Mouse (Mus musculus) kidney, embryonic 15.5 days (tissue): ENCODE results near the gene Cbarp. TPM values are rescaled to one million over a fixed set of nuclear protein-coding genes. Genes with fewer than 3 reads are reported as not detected.

Experiments used
- ATAC-seq: fragments of 200-750 bp; cut with Nextera tagmentation; replicated peaks from 2 replicates; pipeline ENCODE4 v1.8.0; 2017; ENCODE audit warnings: moderate TSS enrichment; ENCODE audit not compliant: low FRiP score
- H3K27ac ChIP-seq: fragments of 300-500 bp; sonication (generic); 2 replicates; pipeline ENCODE4 v1.5.1; 2015; ENCODE audit warnings: mild to moderate bottlenecking, inconsistent platforms
- H3K27me3 ChIP-seq: fragments of 300-500 bp; sonication (generic); 2 replicates; pipeline ENCODE4 v1.6.1; 2015; ENCODE audit warnings: inconsistent platforms
- H3K36me3 ChIP-seq: fragments of 300-500 bp; sonication (generic); 2 replicates; pipeline ENCODE4 v1.6.1; 2015; ENCODE audit warnings: inconsistent platforms
- H3K4me1 ChIP-seq: fragments of 300-500 bp; sonication (generic); 2 replicates; pipeline ENCODE4 v1.6.1; 2015; ENCODE audit warnings: inconsistent platforms
- H3K4me2 ChIP-seq: fragments of 300-500 bp; sonication (generic); 2 replicates; pipeline ENCODE4 v1.6.1; 2015; ENCODE audit warnings: moderate library complexity, mild to moderate bottlenecking, inconsistent platforms
- H3K4me3 ChIP-seq: fragments of 300-500 bp; sonication (generic); replicated peaks from 2 replicates; pipeline ENCODE4 v1.5.1; 2015; ENCODE audit warnings: mild to moderate bottlenecking, inconsistent platforms
- H3K9ac ChIP-seq: fragments of 300-500 bp; sonication (generic); 2 replicates; pipeline ENCODE4 v1.6.1; 2015; ENCODE audit warnings: mild to moderate bottlenecking, inconsistent platforms
- H3K9me3 ChIP-seq: fragments of 300-500 bp; sonication (generic); replicated peaks from 2 replicates; pipeline ENCODE4 v1.6.1; 2016; ENCODE audit warnings: inconsistent platforms
- WGBS: fragments of 180-500 bp; shearing (Covaris S2); methylation state at CpG from one replicate; pipeline ENCODE4 v1.1.7; 2015; ENCODE audit warnings: mixed read lengths; 5-methylcytosine and 5-hydroxymethylcytosine counted together
- polyA plus RNA-seq: library from polyadenylated mRNA; unstranded; fragments of >200 nt; fragmentation: Nextera tagmentation; extraction: Ambion mirVana; gene quantifications from 2 replicates; pipeline ENCODE4 v1.2.1, GENCODE M21; 2015

Gene Cbarp
- polyA plus RNA-seq, 1 experiment from 2014 or later: 5.7 TPM

DNA sequence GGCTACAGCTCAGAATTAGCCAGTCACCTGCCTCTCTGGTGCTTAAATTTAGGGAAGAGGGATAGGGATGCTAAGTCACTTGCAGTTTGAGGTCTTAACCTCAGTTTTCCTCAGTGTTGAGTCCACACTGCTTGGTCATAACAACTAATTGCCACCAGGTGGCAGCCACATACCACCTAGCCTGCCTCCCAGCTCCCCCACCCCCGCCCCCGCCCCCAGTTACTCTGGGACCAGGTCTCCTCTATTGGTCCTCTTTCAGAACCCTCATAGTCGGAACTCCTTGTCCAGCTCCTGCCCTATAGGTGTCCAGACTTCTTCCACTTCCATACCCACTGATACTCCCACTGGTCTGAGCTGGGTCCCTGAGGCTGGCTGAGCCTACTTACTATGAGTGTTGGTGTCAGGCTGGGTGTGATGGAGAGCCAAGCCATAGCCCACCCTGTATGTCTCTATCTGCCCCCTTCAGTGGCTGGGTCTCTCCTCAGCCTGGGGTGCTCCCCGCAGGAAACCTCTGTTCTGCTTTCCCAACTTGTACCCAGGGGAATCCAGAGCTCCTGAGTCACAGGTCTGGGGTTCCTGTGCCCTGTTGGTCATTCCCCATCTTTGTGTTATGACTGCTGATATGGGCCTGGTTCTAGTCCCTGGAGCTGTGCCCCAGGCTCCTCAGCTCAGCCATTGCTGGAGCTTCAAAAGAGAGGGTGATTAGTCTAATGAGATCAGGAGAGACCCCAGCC, 35.1 kb upstream of the Cbarp start:
- H3K4me2 ChIP-seq: no peak overlapping the region
- 23% methylated on average over 4 of the region's 4 CpGs for WGBS
- H3K4me1 ChIP-seq: peaks cover 47% of the 10 kb centered on the region
- H3K27me3 ChIP-seq: no peaks in the 10 kb centered on the region
- no peak overlapping the region for H3K4me3 ChIP-seq
- no peak overlapping the region for H3K27ac ChIP-seq
- H3K9me3 ChIP-seq: no peaks in the 10 kb centered on the region
- ATAC-seq: 0 out of 2 replicates have a peak, but pooled peaks have one; percentile 7
- peaks cover 25% of the 10 kb centered on the region for H3K36me3 ChIP-seq
- no peak overlapping the region for H3K9ac ChIP-seq

- H3K36me3 ChIP-seq: peaks cover 35% of the 10 kb centered on the region
- no peaks in the 10 kb centered on the region for H3K9me3 ChIP-seq
- no peak overlapping the region for H3K4me2 ChIP-seq
- H3K27me3 ChIP-seq: no peaks in the 10 kb centered on the region
- 0 out of 2 replicates have a peak overlapping the region, but pooled peaks have one; percentile 17 for H3K9ac ChIP-seq
- ATAC-seq: no peak
- H3K27ac ChIP-seq: no peak overlapping the region
- 46% methylated on average over 2 of the region's 2 CpGs for WGBS
- H3K4me3 ChIP-seq: no peak overlapping the region
- H3K4me1 ChIP-seq: peaks cover 47% of the 10 kb centered on the region
Measured at GRCm38 (mm10) chr10:80174705-80175104, 34.1 kb upstream of the Cbarp start.

DNA sequence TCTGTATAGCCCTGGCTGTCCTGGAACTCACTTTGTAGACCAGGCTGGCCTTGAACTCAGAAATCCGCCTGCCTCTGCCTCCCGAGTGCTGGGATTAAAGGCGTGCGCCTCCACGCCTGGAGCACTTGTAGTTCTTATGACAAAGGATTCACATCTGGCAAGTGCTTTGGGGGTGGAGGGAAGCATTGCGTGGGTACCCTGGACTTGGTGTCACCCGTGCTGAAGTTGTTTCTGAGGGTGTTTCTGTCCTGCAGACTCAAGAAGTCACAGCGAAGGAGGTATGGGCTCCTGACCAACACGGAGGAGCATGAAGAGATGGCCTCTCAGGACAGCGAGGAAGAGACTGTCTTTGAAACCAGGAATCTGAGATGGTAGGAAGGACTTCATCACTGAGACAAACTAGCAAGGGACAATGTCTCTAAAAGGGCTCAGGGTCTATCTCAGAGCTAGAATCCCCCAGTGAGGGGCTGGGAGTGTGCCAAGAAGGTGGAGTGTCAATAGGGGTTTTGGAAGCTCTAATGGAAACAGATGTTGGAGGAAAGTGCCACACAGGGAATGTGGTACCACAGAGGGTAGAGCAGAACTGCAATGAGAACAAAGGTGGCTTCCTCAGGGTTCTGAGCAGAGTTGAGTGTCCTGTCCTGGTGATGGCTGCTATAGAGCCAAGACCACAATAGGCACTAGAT, 33.5 kb upstream of the Cbarp start:
- no peaks in the 10 kb centered on the region for H3K27me3 ChIP-seq
- no peak overlapping the region for H3K4me2 ChIP-seq
- H3K4me1 ChIP-seq: peaks cover 51% of the 10 kb centered on the region
- H3K27ac ChIP-seq: no peak overlapping the region
- no peak for ATAC-seq
- H3K4me3 ChIP-seq: no peak overlapping the region
- H3K9ac ChIP-seq: no peak overlapping the region
- WGBS: 85% methylated on average over 10 of the region's 10 CpGs
- H3K36me3 ChIP-seq: peaks cover 37% of the 10 kb centered on the region
- H3K9me3 ChIP-seq: no peaks in the 10 kb centered on the region

DNA sequence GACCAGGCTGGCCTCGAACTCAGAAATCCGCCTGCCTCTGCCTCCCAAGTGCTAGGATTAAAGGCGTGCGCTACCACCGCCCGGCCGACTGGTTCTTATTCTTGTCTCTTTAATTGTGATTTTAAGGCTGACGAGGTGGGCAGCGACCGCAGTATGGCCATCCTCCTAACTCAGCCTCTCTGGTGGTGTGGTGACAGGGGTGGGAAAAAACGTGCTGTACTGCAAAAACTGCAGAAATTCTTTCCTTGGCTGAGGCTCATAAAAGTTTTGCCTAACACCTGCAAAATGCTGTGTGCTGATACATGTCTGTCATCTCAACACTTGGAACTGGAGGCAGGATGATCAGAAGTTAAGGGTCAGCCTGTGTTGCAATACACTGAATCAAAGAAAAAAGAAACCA, 32.7 kb upstream of the Cbarp start:
- 15% methylated on average over 11 of the region's 11 CpGs for WGBS
- Histone ChIP-seq H3K4me2 (peak overlapping the region; percentile 79), H3K9ac (peak overlapping the region; percentile 61), H3K27ac (peak overlapping the region; percentile 92), H3K4me1 (peaks cover 54% of the 10 kb centered on the region), H3K36me3 (peaks cover 37% of the 10 kb centered on the region), H3K27me3 (no peaks in the 10 kb centered on the region), H3K9me3 (no peaks in the 10 kb centered on the region), H3K4me3 (peak overlapping the region; percentile 64)
- no peak for ATAC-seq

DNA sequence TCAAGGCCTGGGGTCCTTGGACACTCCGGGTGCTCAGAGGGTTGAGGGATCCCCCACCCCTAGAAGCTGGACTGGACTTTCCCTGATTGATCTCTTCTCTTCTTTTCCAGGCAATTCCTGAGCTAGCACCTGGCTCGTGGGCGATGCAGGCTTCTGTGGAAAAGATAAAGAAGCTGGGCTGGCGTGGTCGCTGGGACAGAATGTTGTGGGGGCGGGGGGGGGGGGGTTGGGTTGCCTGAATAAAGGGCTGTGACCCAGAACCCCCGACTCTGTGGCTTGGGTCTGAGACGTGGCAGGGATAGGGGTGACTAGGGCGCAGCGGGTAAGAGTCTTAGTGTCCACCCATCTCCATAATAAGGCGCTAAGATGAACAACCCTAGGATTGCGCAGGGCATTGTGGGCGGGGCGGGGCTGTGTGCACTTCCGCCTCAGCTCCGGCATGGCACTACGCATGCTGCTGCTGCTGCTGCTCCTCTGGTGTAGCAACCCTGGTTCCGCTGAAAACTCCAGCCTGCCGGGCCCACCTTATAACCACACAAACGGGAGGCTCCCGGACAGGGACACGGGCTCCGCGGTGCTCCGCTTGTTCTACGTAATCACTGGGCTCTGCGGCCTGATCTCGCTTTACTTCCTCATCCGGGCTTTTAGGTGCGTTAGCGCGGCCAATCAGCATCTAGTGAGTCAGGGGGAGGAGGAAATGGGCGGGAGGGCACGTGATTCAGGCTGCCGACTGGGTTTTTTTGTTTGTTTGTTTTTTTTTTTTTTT, 32.1 kb upstream of the Cbarp start, which contains the start of gene 1600002K03Rik:
Gene 1600002K03Rik (plus strand): TSS at position 418 of the 766 bp plus-strand sequence.
- Histone ChIP-seq H3K27ac (peak within 1 kb of the TSS; percentile 92), H3K4me1 (peaks cover 54% of the 10 kb centered on the region), H3K27me3 (no peaks in the 10 kb centered on the region), H3K36me3 (peaks cover 37% of the 10 kb centered on the region), H3K4me2 (peak within 1 kb of the TSS; percentile 79), H3K9me3 (no peaks in the 10 kb centered on the region), H3K9ac (peak within 1 kb of the TSS; percentile 61), H3K4me3 (peak within 1 kb of the TSS; percentile 64)
- ATAC-seq: peak; percentile 75
- 6% methylated on average over 34 of the region's 35 CpGs for WGBS

- 81% methylated on average over 45 of the region's 45 CpGs for WGBS
- peak overlapping the region; percentile 64 for H3K4me3 ChIP-seq
- no peak for ATAC-seq
Measured at GRCm38 (mm10) chr10:80171760-80172526, 31.3 kb upstream of the Cbarp start.

DNA sequence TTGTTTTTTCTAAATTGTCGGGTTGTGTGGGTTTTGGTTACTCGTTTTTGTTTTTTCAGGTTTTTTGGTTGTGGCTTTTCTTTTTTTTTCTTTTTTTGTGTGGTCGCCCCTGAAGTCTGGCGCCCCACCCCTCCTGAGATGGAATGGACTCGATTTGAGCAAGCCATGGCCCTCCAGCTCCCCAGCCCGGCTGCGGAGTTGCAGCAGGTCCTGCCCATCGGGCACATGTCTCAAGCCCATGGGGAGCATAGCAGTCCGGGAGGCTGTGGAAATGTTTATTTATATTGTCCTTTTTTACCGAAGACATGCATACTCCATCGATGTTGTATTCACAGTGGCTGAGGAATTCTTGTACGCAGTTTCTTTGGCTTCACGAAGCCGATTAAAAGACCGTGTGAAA, 30.6 kb upstream of the Cbarp start:
- Histone ChIP-seq H3K4me1 (peaks cover 63% of the 10 kb centered on the region), H3K4me2 (no peak overlapping the region), H3K9ac (peak overlapping the region; percentile 19; the same call in 1 of the 2 replicates), H3K36me3 (peaks cover 37% of the 10 kb centered on the region), H3K27ac (peak overlapping the region; percentile 92), H3K27me3 (no peaks in the 10 kb centered on the region), H3K9me3 (no peaks in the 10 kb centered on the region), H3K4me3 (no peak overlapping the region)
- 89% methylated on average over 15 of the region's 15 CpGs for WGBS
- no peak for ATAC-seq

More at GRCm38 (mm10) chr10:80171760-80172526, 31.3 kb upstream of the Cbarp start:
- Histone ChIP-seq H3K9ac (peak overlapping the region; percentile 61), H3K9me3 (no peaks in the 10 kb centered on the region), H3K36me3 (peaks cover 37% of the 10 kb centered on the region), H3K4me1 (peaks cover 57% of the 10 kb centered on the region), H3K27ac (peak overlapping the region; percentile 92), H3K4me2 (peak overlapping the region; percentile 79), H3K27me3 (no peaks in the 10 kb centered on the region)

GRCm38 (mm10) chr10:80170601-80171021, 30.0 kb upstream of the Cbarp start:
- 79% methylated on average over 19 of the region's 19 CpGs for WGBS

DNA sequence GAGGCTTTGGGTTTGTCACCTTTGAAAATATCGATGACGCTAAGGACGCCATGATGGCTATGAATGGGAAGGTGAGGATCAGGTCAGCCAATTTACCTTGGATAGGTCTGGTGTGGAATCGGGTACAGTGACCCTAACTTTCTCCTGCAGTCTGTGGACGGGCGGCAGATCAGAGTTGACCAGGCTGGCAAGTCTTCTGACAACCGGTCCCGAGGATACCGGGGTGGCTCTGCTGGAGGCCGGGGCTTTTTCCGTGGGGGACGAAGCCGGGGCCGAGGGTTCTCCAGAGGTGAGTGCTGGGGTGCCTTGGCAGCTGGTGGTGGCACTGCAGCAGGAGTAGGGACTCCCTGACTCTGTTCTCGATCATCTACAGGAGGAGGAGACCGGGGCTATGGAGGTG, 29.4 kb upstream of the Cbarp start:
- Histone ChIP-seq H3K4me3 (0 out of 2 replicates have a peak overlapping the region, but pooled peaks have one; percentile 8), H3K4me2 (0 out of 2 replicates have a peak overlapping the region, but pooled peaks have one; percentile 9), H3K27ac (0 out of 2 replicates have a peak overlapping the region, but pooled peaks have one; percentile 5), H3K4me1 (peaks cover 68% of the 10 kb centered on the region), H3K36me3 (peaks cover 37% of the 10 kb centered on the region), H3K27me3 (no peaks in the 10 kb centered on the region), H3K9ac (0 out of 2 replicates have a peak overlapping the region, but pooled peaks have one; percentile 7), H3K9me3 (no peaks in the 10 kb centered on the region)
- WGBS: 96% methylated on average over 16 of the region's 16 CpGs
- ATAC-seq: no peak

More at GRCm38 (mm10) chr10:80170601-80171021, 30.0 kb upstream of the Cbarp start:
- Histone ChIP-seq H3K4me1 (peaks cover 64% of the 10 kb centered on the region), H3K9me3 (no peaks in the 10 kb centered on the region), H3K4me2 (0 out of 2 replicates have a peak overlapping the region, but pooled peaks have one; percentile 9), H3K4me3 (peak overlapping the region; percentile 8; the same call in 1 of the 2 replicates), H3K36me3 (peaks cover 37% of the 10 kb centered on the region), H3K27me3 (no peaks in the 10 kb centered on the region), H3K27ac (0 out of 2 replicates have a peak overlapping the region, but pooled peaks have one; percentile 5), H3K9ac (peak overlapping the region; percentile 7; the same call in 1 of the 2 replicates)
- ATAC-seq: no peak

- WGBS: 81% methylated on average over 7 of the region's 7 CpGs
- Histone ChIP-seq H3K27me3 (no peaks in the 10 kb centered on the region), H3K9me3 (no peaks in the 10 kb centered on the region), H3K36me3 (peaks cover 33% of the 10 kb centered on the region), H3K9ac (no peak overlapping the region), H3K27ac (no peak overlapping the region), H3K4me1 (peaks cover 72% of the 10 kb centered on the region), H3K4me2 (no peak overlapping the region), H3K4me3 (no peak overlapping the region)
- ATAC-seq: no peak
Measured at GRCm38 (mm10) chr10:80169651-80170050, 29.0 kb upstream of the Cbarp start.

DNA sequence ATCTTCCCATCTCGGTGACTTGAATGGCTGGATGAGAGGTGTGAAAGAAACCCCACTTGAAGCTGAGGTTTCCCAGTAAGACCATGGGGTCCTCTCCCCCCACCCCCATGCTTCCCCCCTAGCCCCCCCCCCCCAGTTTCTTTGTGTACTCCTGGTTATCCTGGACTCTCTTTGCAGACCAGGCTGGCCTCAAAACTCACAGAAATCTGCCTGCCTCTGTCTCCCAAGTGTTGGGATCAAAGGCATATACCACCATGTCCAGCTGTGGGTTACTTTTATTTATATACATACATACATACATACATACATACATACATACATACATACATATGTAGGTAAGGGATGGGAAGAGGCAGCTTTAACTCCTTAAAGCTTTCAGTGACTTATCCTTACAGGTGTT, 28.4 kb upstream of the Cbarp start:
- WGBS: 48% methylated on average over 1 of the region's 1 CpGs
- Histone ChIP-seq H3K9ac (peak overlapping the region; percentile 99), H3K27me3 (no peaks in the 10 kb centered on the region), H3K9me3 (no peaks in the 10 kb centered on the region), H3K27ac (peak overlapping the region; percentile 100), H3K4me3 (peak overlapping the region; percentile 91), H3K4me2 (peak overlapping the region; percentile 77), H3K4me1 (peaks cover 78% of the 10 kb centered on the region), H3K36me3 (peaks cover 29% of the 10 kb centered on the region)
- no peak for ATAC-seq
